ENCODE assay signal across 11 mouse cellular contexts in genomic region chr7:122378473-122378872, GRCm38 (mm10).
DNase-seq lines count a peak whose midpoint lies in the region; ATAC-seq and TF ChIP-seq lines count a peak whose summit lies in the region.
"Had no signal": no experiment of that assay in that cellular context is flagged by ENCODE, and none has a peak within 500 bp of the region (broad histone marks: within the 10 kb centered on the region; RNA-seq: fewer than 3 reads in every experiment).

No protein-coding gene starts in this region.

- no peaks in the 10 kb centered on the region for H3K79me2 ChIP-seq in myocyte (ENCODE audit: control insufficient read depth, insufficient read depth)

- H3K27me3 ChIP-seq in heart, embryonic 13.5 days (replicated peaks), result no peaks in the 10 kb centered on the region
- no peaks in the 10 kb centered on the region for H3K27me3 ChIP-seq in lung, embryonic 16.5 days (ENCODE audit: control insufficient read depth, insufficient read depth, low read depth, low read length)
- no peaks in the 10 kb centered on the region for H3K27me3 ChIP-seq in forebrain, embryonic 15.5 days
- H3K27me3 ChIP-seq in myocyte (ENCODE audit: control insufficient read depth, insufficient read depth, insufficient read length), result no peaks in the 10 kb centered on the region
- H3K27me3 ChIP-seq: hindbrain, embryonic 15.5 days had no signal

- no peak overlapping the region for H3K4me3 ChIP-seq in heart, embryonic 13.5 days
- no peak overlapping the region for H3K4me3 ChIP-seq in lung, embryonic 16.5 days (ENCODE audit: low read length)
- no peak overlapping the region for H3K4me3 ChIP-seq in forebrain, embryonic 15.5 days
- no peak overlapping the region for H3K4me3 ChIP-seq in myocyte
- H3K4me3 ChIP-seq: hindbrain, embryonic 15.5 days had no signal

- H3K4me1 ChIP-seq in heart, embryonic 13.5 days, result peaks cover 14% of the 10 kb centered on the region
- peaks cover 5% of the 10 kb centered on the region for H3K4me1 ChIP-seq in lung, embryonic 16.5 days (replicated peaks; ENCODE audit: control insufficient read depth, insufficient read depth, low read length)
- H3K4me1 ChIP-seq in forebrain, embryonic 15.5 days, result peaks cover 15% of the 10 kb centered on the region

- no peak overlapping the region for H3ac ChIP-seq in myocyte (ENCODE audit: control insufficient read depth, insufficient read length)

- ATAC-seq in heart, embryonic 13.5 days (ENCODE audit: extremely low read depth, insufficient number of reproducible peaks, low FRiP score, low TSS enrichment), result no peak
- peak; percentile 67 for ATAC-seq in lung, embryonic 16.5 days (ENCODE audit: low read depth)
- ATAC-seq in forebrain, embryonic 15.5 days (replicated peaks), result peak; percentile 72
- ATAC-seq: Patski had no signal

- H3K27ac ChIP-seq in heart, embryonic 13.5 days (replicated peaks), result no peak overlapping the region
- H3K27ac ChIP-seq in lung, embryonic 16.5 days (ENCODE audit: low read length), result no peak overlapping the region
- H3K27ac ChIP-seq in forebrain, embryonic 15.5 days (replicated peaks), result 0 out of 2 replicates have a peak overlapping the region, but pooled peaks have one; percentile 19
- H3K27ac ChIP-seq: hindbrain, embryonic 15.5 days; macrophage had no signal

- no peak for TF ChIP-seq POLR2A in myocyte (IDR thresholded peaks at IDR 0.05; ENCODE audit: insufficient read length, low read depth)

- H3K9me3 ChIP-seq in heart, embryonic 13.5 days, result no peaks in the 10 kb centered on the region
- H3K9me3 ChIP-seq in lung, embryonic 16.5 days (ENCODE audit: control insufficient read depth, low read length), result no peaks in the 10 kb centered on the region
- H3K9me3 ChIP-seq in forebrain, embryonic 15.5 days, result no peaks in the 10 kb centered on the region
- H3K9me3 ChIP-seq: hindbrain, embryonic 15.5 days had no signal

- H3K36me3 ChIP-seq in heart, embryonic 13.5 days, result no peaks in the 10 kb centered on the region
- H3K36me3 ChIP-seq in lung, embryonic 16.5 days (ENCODE audit: control insufficient read depth, insufficient read depth, low read length), result no peaks in the 10 kb centered on the region
- no peaks in the 10 kb centered on the region for H3K36me3 ChIP-seq in forebrain, embryonic 15.5 days
- no peaks in the 10 kb centered on the region for H3K36me3 ChIP-seq in myocyte (ENCODE audit: control insufficient read depth, insufficient read depth)
- H3K36me3 ChIP-seq: hindbrain, embryonic 15.5 days had no signal

- no peak overlapping the region for H3K9ac ChIP-seq in heart, embryonic 13.5 days
- H3K9ac ChIP-seq in lung, embryonic 16.5 days (ENCODE audit: low read length), result no peak overlapping the region
- H3K9ac ChIP-seq in forebrain, embryonic 15.5 days (replicated peaks), result no peak overlapping the region
- H3K9ac ChIP-seq: hindbrain, embryonic 15.5 days had no signal

- WGBS in heart, embryonic 13.5 days, result 25% methylated on average over 10 of the region's 10 CpGs
- 16% methylated on average over 10 of the region's 10 CpGs for WGBS in lung, embryonic 16.5 days
- WGBS in forebrain, embryonic 15.5 days, result 14% methylated on average over 10 of the region's 10 CpGs

- DNase-seq in heart, adult 9 months (ENCODE audit: low spot score in 2 of 2), result no peak
- DNase-seq in lung, adult 18-20 months, result no peak
- no peak for DNase-seq in frontal cortex, postnatal 14 days (ENCODE audit: low spot score in 2 of 2)
- no peak for DNase-seq in gastrocnemius, postnatal 10 days

- H3K4me2 ChIP-seq in heart, embryonic 13.5 days, result peak overlapping the region; percentile 8; the same call in 1 of the 2 replicates
- no peak overlapping the region for H3K4me2 ChIP-seq in lung, embryonic 16.5 days (ENCODE audit: low read depth, low read length)
- H3K4me2 ChIP-seq in forebrain, embryonic 15.5 days (replicated peaks), result no peak overlapping the region
- H3K4me2 ChIP-seq in myocyte (ENCODE audit: low read depth), result peak overlapping the region; percentile 18
- H3K4me2 ChIP-seq: hindbrain, embryonic 15.5 days had no signal

TF ChIP-seq in myocyte, 11 proteins besides CTCF, POLR2A, EP300 and RAD21:
- TF ChIP-seq MYOD1 (IDR thresholded peaks at IDR 0.05; ENCODE audit: control insufficient read depth in 1 of 3, insufficient read length in 2 of 3, low read depth in 2 of 3), result no peak
- no peak for TF ChIP-seq SRF (IDR thresholded peaks at IDR 0.05; ENCODE audit: control insufficient read depth, insufficient read length, low read depth)
- TF ChIP-seq USF1 (IDR thresholded peaks at IDR 0.05; ENCODE audit: low read depth), result no peak
- no peak for TF ChIP-seq TCF3 (IDR thresholded peaks at IDR 0.05; ENCODE audit: insufficient read length, low read depth)
- TF ChIP-seq MAX (IDR thresholded peaks at IDR 0.05; ENCODE audit: low read depth), result no peak
- TF ChIP-seq MYOG (IDR thresholded peaks at IDR 0.05; ENCODE audit: control insufficient read depth in 1 of 3, insufficient read depth in 1 of 3, insufficient read length in 2 of 3, low read depth in 2 of 3), result no peak
- no peak for TF ChIP-seq TCF12 (IDR thresholded peaks at IDR 0.05; ENCODE audit: insufficient read depth, poor library complexity, severe bottlenecking)
- TF ChIP-seq POLR2AphosphoS2 (IDR thresholded peaks at IDR 0.05; ENCODE audit: insufficient read length, low read depth), result no peak
TF ChIP-seq in myocyte: peak in this region for 0.

Comparison
In these comparisons a context has a peak if more than half of its experiments do, and no peak if none do; other contexts are left out.
1. H3K4me2 ChIP-seq: peak in heart, embryonic 13.5 days (single experiment) and myocyte (single experiment); none in lung, embryonic 16.5 days (single experiment) and forebrain, embryonic 15.5 days (single experiment).